Mouse (Mus musculus): ENCODE measurements at regions not wholly inside any gene's neighbourhood (a gene's known extent, or its start where the extent isn't known, plus 50 kb on each side); places are given as distances from the start of the nearest gene placed in this dataset.

DNA sequence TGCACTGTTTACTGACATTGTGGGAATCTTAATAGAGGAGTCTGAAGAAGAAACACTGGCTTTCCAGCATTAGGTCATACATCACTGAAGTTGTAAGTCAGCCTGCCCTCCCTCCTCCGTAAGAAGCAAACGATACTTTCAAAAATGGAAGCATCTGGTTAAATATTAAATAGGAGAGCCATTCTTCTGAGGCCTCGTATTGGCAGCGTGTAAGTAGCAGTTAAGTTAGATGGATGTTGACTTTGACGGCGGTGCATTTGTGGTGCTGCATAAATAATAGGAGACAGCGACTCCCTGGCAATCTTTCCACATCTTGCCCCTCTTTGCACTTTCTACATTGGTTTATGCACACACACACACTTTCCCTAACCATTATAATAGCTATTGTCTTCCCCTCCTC is 217.9 kb upstream of the Bmper start:
- TF ChIP-seq CTCF (IDR thresholded peaks at IDR 0.05; ENCODE audit: control insufficient read depth, insufficient read depth, low read length): no peak
- TF ChIP-seq POLR2A (IDR thresholded peaks at IDR 0.05; ENCODE audit: borderline replicate concordance, control insufficient read depth, low read depth, low read length): no peak

Data from bone marrow, adult 2 months (tissue).